Mouse (Mus musculus) cerebellum, adult 2 months (tissue): ENCODE measurements at regions not wholly inside any gene's neighbourhood (a gene's known extent, or its start where the extent isn't known, plus 50 kb on each side); places are given as distances from the start of the nearest gene placed in this dataset.

Experiments
- CTCF ChIP-seq: fragments of 200-500 bp; IDR thresholded peaks from 2 replicates; pipeline ENCODE4 v1.5.1; 2011; ENCODE audit warnings: low read depth, mild to moderate bottlenecking, control low read depth, low read length, moderate library complexity, borderline replicate concordance; ENCODE audit not compliant: insufficient read depth
- POLR2A ChIP-seq: fragments of 200-500 bp; IDR thresholded peaks from 2 replicates; pipeline ENCODE4 v1.6.1; 2011; ENCODE audit warnings: low read length, control low read depth, borderline replicate concordance; ENCODE audit not compliant: insufficient read depth

DNA sequence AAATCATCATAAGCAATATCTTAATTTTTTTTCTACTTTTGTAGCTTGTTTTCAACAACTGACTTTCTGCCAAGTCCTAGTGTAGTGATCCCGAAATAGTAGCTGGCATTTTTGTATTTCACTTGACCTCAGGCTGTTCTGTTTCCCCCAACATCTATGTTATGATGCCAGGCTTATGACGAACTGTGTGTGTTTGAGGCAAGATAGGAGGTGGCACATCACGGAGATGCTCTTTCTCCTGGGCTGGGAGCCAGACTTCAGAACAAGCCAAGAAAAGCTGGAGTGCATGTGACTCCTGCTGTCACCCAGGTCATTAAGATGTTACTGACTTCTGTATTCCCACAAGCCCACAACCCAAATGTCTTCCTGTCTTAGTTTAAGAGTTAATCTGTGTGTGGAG lies 208.7 kb downstream of the Chrm2 start:
- TF ChIP-seq CTCF (no peak), POLR2A (no peak)
